Mouse (Mus musculus) liver, adult 2 months (tissue): ENCODE results near the gene Tspan32. TPM values are rescaled to one million over a fixed set of nuclear protein-coding genes. Genes with fewer than 3 reads are reported as not detected.

Source experiments
- DNase-seq: peaks from one replicate; pipeline ENCODE4 v3.0.0-alpha.2; 2011; ENCODE audit warnings: low read depth, low spot score; ENCODE audit errors: extremely low read depth
- H3K27ac ChIP-seq: fragments of 200-500 bp; replicated peaks from 2 replicates; pipeline ENCODE4 v1.5.1; 2012; ENCODE audit warnings: low read depth, mild to moderate bottlenecking, control low read depth, inconsistent platforms, low read length; ENCODE audit not compliant: insufficient read depth
- H3K27me3 ChIP-seq: fragments of 200-500 bp; 2 replicates; pipeline ENCODE4 v1.6.1; 2012; ENCODE audit warnings: mild to moderate bottlenecking, moderate library complexity, low read length, inconsistent platforms; ENCODE audit not compliant: control insufficient read depth, insufficient read depth
- H3K36me3 ChIP-seq: fragments of 200-500 bp; 2 replicates; pipeline ENCODE4 v1.6.1; 2012; ENCODE audit warnings: low read length, inconsistent platforms; ENCODE audit not compliant: control insufficient read depth, insufficient read depth
- H3K4me1 ChIP-seq: fragments of 200-500 bp; 2 replicates; pipeline ENCODE4 v1.6.1; 2011; ENCODE audit warnings: low read length; ENCODE audit not compliant: control insufficient read depth, insufficient read depth
- H3K4me3 ChIP-seq: fragments of 200-500 bp; 2 replicates; pipeline ENCODE4 v1.5.1; 2011; ENCODE audit warnings: low read depth, mild to moderate bottlenecking, control low read depth, low read length, moderate library complexity; ENCODE audit not compliant: insufficient read depth
- H3K79me2 ChIP-seq: fragments of 200-500 bp; 2 replicates; pipeline ENCODE4 v1.6.1; 2012; ENCODE audit warnings: inconsistent platforms, mild to moderate bottlenecking, low read length, moderate library complexity; ENCODE audit not compliant: control insufficient read depth, insufficient read depth
- H3K9ac ChIP-seq: fragments of 200-500 bp; 2 replicates; pipeline ENCODE4 v1.6.1; 2012; ENCODE audit warnings: low read depth, mild to moderate bottlenecking, control low read depth, inconsistent platforms, low read length
- CTCF ChIP-seq: fragments of 200-500 bp; IDR thresholded peaks from 2 replicates; pipeline ENCODE4 v1.5.1; 2011; ENCODE audit warnings: low read depth, low read length, control low read depth
- POLR2A ChIP-seq: fragments of 200-500 bp; IDR thresholded peaks from 2 replicates; pipeline ENCODE4 v1.6.1; 2011; ENCODE audit warnings: low read length, control low read depth; ENCODE audit not compliant: insufficient read depth; ENCODE audit errors: extremely low read depth
- WGBS: fragments of 180-500 bp; shearing (Covaris S2); methylation state at CpG from one replicate; pipeline ENCODE4 v1.1.7; 2018; 5-methylcytosine and 5-hydroxymethylcytosine counted together
- polyA plus RNA-seq: library from polyadenylated mRNA; depleted of rRNA; stranded (reverse); fragments of >200 nt; gene quantifications from 2 replicates; pipeline ENCODE4 v1.2.3, GENCODE M21; 2012; rRNA removed
- total RNA-seq: library from RNA; depleted of rRNA; stranded (reverse); fragments of >200 nt; gene quantifications from 2 replicates; pipeline ENCODE4 v1.2.3, GENCODE M21; 2014; rRNA removed

The Tspan32 gene
- 0.46 and 1.1 TPM in 2 replicates for total RNA-seq
- 0.56 and 1.0 TPM in 2 replicates for polyA plus RNA-seq

DNA sequence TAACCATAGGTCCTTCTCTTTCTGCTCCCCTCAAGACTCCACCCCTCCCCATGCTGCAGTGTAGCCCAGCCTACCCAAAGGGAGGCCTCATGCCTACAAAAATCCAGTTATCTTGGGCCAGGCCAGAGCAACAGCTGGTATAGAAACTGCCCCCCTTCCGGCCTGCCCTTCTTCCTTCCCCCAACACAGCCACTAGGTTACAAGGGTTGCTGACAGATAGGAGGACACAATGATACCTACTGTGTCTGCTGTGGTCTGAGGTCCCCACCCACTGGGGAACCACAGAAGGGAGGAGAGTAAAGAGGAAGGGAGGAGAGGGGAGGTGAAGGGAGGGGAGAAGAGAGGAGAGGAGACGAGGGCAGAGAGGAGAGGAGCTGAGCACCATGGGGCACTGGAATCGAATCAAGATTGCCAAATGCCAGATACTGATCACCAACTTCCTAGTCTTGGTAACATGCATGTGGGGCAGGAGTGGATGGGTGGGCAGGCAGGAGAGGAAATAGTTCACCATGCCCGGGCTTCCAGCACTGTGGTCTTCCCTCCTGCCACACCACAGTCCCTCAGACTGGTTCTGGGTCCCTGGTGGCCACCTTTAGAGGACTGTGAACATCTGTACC, at the start of gene Tspan32:
Gene Tspan32 (plus strand): TSS at position 320 of the 617 bp plus-strand sequence.
- Histone ChIP-seq H3K36me3 (no peaks in the 10 kb centered on the region), H3K79me2 (no peaks in the 10 kb centered on the region), H3K4me3 (no peak within 1 kb of the TSS), H3K4me1 (peaks cover 4% of the 10 kb centered on the region; the same call in 1 of the 2 replicates), H3K27me3 (no peaks in the 10 kb centered on the region), H3K27ac (no peak within 1 kb of the TSS), H3K9ac (no peak within 1 kb of the TSS)
- WGBS: 83% methylated on average over 4 of the region's 4 CpGs
- no peak for TF ChIP-seq POLR2A
- DNase-seq: no peak

DNA sequence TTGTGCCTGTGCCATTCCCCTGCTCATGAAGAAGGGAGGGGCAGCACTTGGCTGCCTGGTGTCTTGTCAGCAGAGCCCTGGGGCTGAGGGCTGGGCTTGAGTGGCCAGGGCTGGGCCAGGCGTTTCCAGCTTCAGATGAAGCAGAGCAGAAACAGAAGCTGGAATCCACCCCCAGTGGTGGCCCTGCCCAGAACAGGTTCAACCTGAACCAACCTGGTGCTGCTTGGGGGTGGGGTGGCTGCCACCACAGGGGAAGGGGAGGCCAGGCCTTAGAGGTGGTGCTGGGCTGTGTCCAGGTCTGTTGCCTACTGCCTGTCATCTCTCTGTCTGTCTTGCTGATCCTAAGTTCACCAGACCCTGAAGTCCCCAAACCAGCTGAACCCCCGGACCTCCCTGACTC, 48.8 kb upstream of the Tspan32 start:
- Histone ChIP-seq H3K36me3 (no peaks in the 10 kb centered on the region), H3K4me1 (no peaks in the 10 kb centered on the region), H3K27me3 (no peaks in the 10 kb centered on the region), H3K9ac (no peak overlapping the region), H3K4me3 (no peak overlapping the region), H3K27ac (no peak overlapping the region), H3K79me2 (no peaks in the 10 kb centered on the region)
- WGBS: 89% methylated on average over 2 of the region's 2 CpGs
- DNase-seq: no peak
- TF ChIP-seq CTCF: no peak
- TF ChIP-seq POLR2A: no peak

DNA sequence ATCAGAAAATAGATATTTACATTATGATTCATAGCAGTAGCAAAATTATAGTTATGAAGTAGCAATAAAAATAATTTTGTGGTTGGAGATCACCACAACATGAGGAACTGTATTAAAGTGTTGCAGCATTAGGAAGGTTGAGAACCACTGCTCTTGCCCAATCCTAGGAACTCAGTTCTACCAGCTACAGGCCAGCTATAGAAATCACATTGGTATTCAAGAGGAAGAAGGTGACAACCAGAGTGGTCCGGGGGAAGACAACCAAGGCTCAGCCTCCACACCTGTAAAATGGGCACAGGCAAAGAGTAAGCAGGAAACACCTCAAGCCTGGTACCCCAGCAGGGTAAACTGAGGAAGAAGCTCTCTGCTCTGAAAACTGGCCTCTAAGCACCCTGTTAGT, 46.0 kb upstream of the Tspan32 start:
- no peak overlapping the region for H3K4me3 ChIP-seq
- H3K27me3 ChIP-seq: no peaks in the 10 kb centered on the region
- H3K36me3 ChIP-seq: no peaks in the 10 kb centered on the region
- TF ChIP-seq POLR2A (no peak), CTCF (no peak)
- H3K9ac ChIP-seq: no peak overlapping the region
- H3K4me1 ChIP-seq: no peaks in the 10 kb centered on the region
- WGBS: 91% methylated on average over 1 of the region's 1 CpGs
- H3K27ac ChIP-seq: no peak overlapping the region
- H3K79me2 ChIP-seq: no peaks in the 10 kb centered on the region
- DNase-seq: no peak

DNA sequence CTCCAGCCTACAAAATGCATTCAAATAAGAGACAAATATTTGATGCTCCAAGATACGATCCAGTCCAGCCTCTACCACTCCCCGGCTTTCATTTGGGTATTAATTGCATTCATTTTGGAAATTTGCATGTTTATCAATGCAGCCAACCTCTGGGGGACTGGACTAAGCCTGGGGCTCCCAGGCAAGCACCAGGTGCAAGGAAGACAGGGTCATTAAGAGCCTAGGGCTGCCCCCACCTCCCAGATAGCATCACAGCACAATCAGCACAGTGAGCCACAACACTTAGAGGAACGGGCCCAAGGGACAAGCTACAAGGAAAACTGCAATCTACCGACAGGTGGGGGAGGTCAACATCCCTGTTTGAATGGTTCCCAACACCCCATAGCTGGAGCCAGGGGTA, 45.1 kb upstream of the Tspan32 start:
- Histone ChIP-seq H3K27ac (no peak overlapping the region), H3K9ac (no peak overlapping the region), H3K4me3 (no peak overlapping the region), H3K79me2 (no peaks in the 10 kb centered on the region), H3K36me3 (no peaks in the 10 kb centered on the region), H3K4me1 (no peaks in the 10 kb centered on the region), H3K27me3 (no peaks in the 10 kb centered on the region)
- 82% methylated on average over 4 of the region's 4 CpGs for WGBS
- no peak for TF ChIP-seq POLR2A
- no peak for TF ChIP-seq CTCF
- DNase-seq: no peak

DNA sequence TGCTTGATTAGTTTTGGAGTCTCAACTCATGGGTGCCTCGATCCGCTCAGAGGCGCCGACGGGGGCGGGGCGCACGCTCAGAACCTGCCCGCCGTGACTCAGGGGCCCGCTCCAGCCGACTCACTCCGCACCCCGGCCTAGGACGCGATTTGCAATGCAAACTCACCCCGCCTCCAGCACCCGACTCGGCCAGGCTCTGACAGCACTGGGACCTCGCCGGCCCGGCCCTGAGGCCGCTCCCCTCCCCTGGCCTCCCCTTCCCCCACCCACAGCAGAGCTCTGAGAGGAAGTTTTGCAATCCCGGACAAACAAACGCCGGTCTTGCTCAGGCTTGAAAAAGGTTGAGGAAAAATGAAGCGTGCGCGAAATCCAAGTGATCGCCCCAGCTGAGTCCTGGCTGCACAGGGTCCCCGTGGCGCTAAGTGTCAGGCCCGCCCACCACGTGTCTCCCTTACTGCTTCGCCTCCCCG, 37.4 kb upstream of the Tspan32 start:
- Histone ChIP-seq H3K79me2 (no peaks in the 10 kb centered on the region), H3K9ac (no peak overlapping the region), H3K4me1 (peaks cover 3% of the 10 kb centered on the region; the same call in 1 of the 2 replicates), H3K27me3 (peaks cover 15% of the 10 kb centered on the region), H3K4me3 (peak overlapping the region; percentile 31; the same call in 1 of the 2 replicates), H3K27ac (no peak overlapping the region), H3K36me3 (no peaks in the 10 kb centered on the region)
- no peak for TF ChIP-seq CTCF
- no peak for TF ChIP-seq POLR2A
- under 1% methylated on average over 36 of the region's 36 CpGs for WGBS
- peak; percentile 33 for DNase-seq

DNA sequence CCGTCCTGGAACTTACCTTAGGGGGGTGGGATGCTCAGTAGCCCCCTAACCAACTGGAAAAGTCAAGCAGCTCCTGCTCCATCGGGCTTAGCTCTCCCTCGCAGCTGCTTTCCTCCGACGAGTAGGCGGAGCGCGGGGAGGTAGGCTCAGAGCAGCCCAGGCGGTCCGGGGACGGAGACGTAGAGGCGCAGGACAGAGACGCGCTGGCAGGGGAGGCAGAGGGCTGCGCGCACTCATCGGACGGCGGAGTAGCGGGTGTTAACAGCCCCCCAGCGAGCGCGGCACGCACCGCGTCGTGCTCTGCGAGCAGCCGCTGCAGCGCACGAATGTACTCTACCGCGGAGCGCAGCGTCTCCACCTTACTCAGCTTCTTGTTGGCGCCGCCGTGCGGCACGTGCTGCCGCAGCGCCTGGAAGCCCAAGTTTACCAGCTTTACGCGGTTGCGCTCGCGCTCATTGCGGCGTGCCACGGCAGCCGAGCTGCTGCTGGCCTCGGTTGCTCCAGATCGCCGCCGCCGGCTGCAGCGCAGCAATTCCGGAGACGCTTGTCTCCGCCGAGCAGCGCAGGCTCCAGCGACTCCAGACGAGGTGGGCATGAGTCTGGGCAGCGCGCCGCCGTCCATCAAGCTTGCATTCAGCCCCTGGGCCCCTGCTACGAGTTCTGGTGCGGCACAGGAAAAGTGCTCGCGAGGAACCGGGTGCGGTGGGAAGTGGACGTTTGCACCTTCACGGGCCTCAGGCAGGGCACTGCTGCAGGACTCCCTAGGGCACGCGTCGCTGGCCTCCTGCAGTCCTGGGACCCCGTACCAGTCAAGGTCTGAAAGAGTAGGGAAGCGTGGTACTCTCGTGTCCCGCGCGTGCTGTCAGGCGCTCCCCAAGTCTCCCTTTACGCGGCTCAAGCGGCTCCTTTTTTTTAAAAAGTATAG, 36.7 kb upstream of the Tspan32 start:
- TF ChIP-seq CTCF (no peak), POLR2A (no peak)
- no peak overlapping the region for H3K27ac ChIP-seq
- no peak overlapping the region for H3K9ac ChIP-seq
- peaks cover 15% of the 10 kb centered on the region for H3K27me3 ChIP-seq
- H3K4me3 ChIP-seq: peak overlapping the region; percentile 31; the same call in 1 of the 2 replicates
- H3K79me2 ChIP-seq: no peaks in the 10 kb centered on the region
- DNase-seq: peak; percentile 12
- WGBS: under 1% methylated on average over 90 of the region's 90 CpGs
- peaks cover 3% of the 10 kb centered on the region; the same call in 1 of the 2 replicates for H3K4me1 ChIP-seq
- no peaks in the 10 kb centered on the region for H3K36me3 ChIP-seq
